Mouse (Mus musculus) urinary bladder, postnatal 25 days (tissue): ENCODE data around the gene Ppp1r12a.

Experiments
- DNase-seq: peaks from one replicate; pipeline ENCODE4 v3.0.0; 2022; ENCODE audit warnings: low spot score

Ppp1r12a gene

DNA sequence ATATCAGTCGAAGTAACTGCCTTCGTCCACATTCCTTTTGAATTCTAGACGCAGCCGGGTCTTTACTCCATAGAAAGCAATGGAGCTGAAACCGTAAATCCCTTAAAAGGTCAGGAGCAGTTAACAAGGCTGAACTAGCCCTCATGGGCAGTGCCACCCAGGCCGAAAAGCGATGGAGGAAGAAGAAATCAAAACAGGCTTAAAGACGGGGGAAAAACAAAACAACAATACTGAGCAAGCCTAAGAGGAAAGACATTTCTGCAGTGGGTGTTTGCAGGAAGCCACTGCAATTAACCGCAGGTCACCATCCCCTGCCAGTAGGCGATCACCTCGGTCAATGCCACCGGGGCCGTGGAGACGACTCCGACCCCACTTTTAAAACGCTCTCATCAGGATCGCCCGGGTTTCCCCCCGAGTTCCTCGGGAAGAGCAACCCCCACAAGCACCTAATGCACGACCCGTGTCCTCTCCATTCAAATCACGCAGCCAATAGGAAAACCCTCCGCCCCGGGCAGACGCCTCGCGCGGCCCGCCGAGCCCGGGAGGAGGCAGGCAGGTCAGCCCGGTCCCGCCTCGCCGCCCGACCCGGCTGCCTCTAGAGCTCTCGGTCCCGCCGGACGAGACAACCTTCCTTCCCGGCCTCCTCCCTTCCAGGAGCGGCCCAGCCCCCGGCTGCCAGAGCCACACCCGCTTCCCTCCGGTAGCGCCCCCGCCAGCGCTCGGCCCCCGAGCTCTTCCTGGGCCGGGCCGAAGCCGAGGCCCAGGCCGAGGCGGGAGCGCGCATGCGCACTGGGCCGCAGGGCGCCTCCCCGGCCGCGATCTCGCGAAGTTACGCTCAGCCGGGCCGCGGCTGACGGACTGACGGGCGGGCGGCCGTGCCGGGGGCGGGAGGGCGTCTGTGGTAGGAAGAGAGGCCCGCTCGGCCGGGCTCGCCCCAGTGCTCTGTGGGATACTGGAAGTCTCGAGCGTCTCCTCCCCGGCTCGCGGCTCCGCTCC is at the start of gene Ppp1r12a:
Gene Ppp1r12a (plus strand): TSS at position 933 of the 996 bp plus-strand sequence.
- DNase-seq: peak; percentile 96

- DNase-seq: peak; percentile 15
Observed at GRCm38 (mm10) chr10:108113361-108114237, 48.4 kb upstream of the Ppp1r12a start.

GRCm38 (mm10) chr10:108118200-108119163 is 43.5 kb upstream of the Ppp1r12a start:
- DNase-seq: no peak

DNA sequence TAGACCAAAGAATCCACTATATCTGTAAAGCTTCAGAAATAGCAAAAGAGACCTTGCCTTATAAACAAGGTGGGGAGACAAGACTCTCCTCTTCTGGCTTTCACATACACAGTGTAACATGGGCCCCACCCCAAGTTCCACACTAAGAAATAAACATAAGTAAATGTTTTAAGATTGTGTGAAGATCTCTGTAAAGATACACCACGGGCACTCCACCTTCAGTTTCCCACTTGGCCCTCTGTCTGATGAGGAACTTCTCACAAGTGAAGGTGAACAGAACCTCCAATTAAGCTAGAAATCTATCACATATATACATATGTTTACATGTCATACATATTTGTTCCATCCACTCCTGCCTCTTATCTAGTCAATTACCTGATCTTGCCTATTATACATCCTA is 42.6 kb upstream of the Ppp1r12a start:
- no peak for DNase-seq

DNA sequence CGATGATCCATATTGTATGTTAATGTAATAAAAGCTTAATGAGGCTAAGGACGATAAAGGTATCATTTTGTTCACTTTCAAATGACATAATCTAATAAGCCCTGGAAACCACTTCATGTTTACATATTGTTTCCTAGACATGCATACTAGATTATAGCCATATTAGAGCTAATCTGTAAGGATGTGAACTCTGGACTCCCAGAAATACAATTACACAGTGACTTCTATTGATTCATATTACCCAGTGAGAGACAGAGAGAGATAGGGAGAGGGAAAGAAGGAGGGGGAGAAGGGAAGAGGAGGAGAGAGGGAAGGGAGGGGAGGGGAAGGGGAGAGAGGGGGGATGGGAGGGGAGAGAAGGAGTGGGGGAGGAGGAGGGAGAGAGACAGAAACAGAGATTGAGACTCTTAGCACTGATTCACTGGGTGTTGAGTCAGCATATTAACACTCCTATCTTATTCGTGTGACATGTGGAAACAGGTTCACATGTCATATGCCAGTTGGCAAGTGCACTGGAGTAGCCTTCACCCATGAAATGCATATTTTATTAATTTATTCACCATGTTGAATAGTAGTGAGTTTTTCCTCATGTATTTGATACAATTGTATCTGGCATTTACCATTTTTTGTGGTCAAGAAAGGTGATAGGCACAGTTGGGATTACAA is 36.9 kb upstream of the Ppp1r12a start:
- no peak for DNase-seq

GRCm38 (mm10) chr10:108129167-108129566 is 32.8 kb upstream of the Ppp1r12a start:
- DNase-seq: no peak

DNA sequence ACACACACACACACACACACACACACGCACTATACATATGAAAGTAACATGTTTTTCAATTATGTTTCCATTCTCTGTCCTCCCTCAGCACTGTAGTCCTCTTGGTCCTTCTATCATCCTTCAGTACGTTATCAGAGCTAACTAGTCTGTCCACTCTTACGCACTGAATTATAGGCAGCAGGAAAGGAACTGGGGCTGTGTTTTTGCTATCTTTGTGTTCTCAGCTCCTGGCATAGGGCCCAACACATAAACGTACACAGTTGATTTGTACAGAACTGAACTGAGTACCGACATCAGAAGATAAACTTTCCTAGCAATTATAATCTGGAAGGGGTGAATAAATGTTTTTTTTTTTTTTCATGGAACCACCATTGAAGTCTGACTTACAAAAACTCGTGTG is 30.1 kb upstream of the Ppp1r12a start:
- no peak for DNase-seq

GRCm38 (mm10) chr10:108133253-108133652 is 28.7 kb upstream of the Ppp1r12a start:
- DNase-seq: no peak

DNA sequence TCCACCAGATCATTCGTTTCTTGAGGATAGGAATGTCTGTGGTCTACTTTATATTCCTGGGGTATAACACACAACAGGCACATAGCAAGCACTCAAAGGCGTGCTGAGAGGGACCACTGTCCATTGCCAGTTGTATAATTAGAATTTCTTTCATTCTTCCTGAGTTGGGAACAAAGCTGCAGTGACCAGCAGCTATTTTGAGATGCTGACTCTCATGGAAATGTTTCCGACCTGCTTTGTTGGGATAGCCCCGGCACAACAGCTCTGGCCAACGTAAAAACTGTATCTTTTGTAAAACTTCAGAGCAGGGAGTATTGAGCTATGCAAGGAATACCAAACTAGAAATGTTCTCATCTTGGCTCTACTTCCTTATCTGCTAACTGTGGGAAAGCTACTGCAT is 28.2 kb upstream of the Ppp1r12a start:
- no peak for DNase-seq

GRCm38 (mm10) chr10:108138347-108138746 is 23.6 kb upstream of the Ppp1r12a start:
- no peak for DNase-seq

- no peak for DNase-seq
Observed at GRCm38 (mm10) chr10:108139788-108140187, 22.2 kb upstream of the Ppp1r12a start.

- DNase-seq: no peak
Observed at GRCm38 (mm10) chr10:108140742-108141141, 21.3 kb upstream of the Ppp1r12a start.

GRCm38 (mm10) chr10:108143991-108144525 is 17.9 kb upstream of the Ppp1r12a start:
- no peak for DNase-seq

DNA sequence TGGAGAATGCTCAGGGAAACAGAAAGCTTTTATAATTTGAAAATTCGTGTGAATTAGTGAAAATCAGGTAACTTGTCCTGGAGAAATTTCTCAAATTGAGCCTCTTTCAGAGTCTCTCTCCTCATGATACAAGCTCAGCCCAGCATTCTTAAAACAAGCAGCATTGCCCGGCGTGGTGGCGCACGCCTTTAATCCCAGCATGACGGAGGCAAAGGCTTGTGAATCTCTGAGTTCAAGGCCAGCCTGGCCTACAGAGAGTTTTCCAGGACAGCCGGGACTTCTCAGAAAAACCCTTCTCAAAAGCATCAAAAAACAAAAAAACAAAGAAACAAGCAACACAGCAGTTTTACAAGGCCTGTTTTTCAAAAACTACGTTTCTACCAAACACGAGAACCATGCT is 16.3 kb upstream of the Ppp1r12a start:
- no peak for DNase-seq

- no peak for DNase-seq
Observed at GRCm38 (mm10) chr10:108147031-108147430, 15.0 kb upstream of the Ppp1r12a start.

DNA sequence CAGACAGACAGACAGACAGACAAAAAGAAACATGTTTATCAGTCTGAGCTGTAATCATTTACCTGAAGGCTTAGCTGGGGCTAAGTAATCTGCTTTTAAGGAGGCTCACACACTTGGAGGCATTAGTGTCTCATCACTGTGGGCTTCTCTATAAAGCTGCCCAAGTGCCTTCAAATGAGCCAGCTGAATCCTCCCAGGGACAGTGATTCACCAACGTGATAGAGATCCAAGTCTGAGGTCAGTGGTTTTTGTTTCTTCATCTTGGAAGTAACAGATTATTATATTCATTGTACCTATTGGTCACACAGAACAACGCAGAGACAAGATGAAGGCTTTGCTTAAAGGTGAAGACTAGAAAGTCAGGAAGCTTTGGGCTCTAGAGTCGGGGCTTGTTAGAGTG is 8.7 kb upstream of the Ppp1r12a start:
- no peak for DNase-seq

DNA sequence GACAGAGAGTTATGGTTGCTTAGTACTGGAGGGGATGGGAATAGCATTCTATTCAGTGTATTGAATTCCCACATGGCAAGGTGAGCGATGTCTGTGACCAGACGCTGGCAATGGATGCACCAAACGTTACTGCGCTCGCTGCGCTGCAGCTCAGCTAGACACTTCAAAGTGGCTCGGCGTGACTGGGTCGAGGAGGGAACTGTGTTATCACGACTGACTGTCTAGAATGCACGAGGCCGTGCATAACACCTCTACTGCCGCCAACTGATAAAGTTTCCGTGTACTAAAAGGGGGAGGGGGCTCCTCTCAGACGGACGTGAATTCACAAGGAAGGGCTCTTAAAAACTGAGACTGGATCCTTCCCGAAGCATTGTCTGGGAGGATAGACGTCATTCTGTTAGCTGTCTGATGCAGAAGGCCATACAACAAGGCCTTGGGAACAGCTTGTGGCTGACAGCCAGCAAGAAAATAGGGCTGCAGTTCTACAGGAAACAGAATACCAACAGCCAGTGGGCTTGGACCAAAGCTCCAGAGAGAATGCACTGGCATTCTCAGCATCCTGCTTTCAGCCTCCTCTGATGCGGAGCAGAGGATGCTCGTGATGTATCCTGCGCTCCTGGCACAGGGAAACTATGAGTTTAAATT is 6.8 kb upstream of the Ppp1r12a start:
- DNase-seq: no peak

GRCm38 (mm10) chr10:108155687-108156067 is 6.3 kb upstream of the Ppp1r12a start:
- no peak for DNase-seq

DNA sequence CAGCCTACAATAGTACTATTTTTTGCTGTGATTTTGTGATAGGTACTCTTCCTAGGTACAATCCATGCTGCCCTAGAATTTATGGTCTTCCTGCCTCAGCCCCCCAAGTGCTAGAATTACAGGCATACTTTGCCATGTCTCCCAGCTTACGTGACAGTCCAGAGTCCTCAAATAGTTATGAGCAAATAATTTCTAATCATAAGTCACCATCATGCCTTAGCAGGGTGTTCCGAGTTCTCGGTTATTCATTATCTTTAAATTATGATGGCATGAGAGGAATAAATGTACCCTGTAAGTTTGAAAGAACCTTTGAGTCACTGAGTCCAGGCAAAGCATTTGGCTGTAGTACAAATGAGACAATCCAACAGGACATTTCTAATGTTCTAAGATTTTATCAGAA is 5.9 kb upstream of the Ppp1r12a start:
- no peak for DNase-seq

DNA sequence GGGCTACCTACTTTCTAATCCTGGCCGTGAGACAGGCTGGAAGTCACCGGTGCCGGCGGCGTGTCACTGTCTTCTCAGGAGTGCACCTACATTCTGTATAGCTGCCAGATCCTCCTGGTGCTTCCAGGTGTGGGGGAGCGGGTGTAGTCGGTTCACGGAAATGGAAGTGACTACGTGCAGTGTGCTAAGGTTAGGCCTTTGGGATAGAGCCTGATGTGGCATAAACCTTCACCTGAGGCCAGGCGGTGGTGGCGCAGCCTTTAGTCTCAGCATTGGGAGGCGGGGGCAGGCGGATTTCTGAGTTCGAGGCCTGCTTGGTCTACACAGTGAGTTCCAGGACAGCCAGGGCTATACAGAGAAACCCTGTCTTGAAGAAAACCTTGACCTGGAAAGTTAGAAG is 3.0 kb upstream of the Ppp1r12a start:
- DNase-seq: no peak
